Mouse (Mus musculus) lung, postnatal 10 days (tissue): ENCODE measurements around the gene Scgb1b15.
"Not testable (repeated sequence)": the region's sequence is repeated elsewhere in the genome, so short reads cannot be mapped to it uniquely, and the experiment has no call there.

Source experiments
- DNase-seq: peaks from one replicate; pipeline ENCODE4 v3.0.0; 2021

Gene Scgb1b15

GRCm38 (mm10) chr7:32836254-32836653 lies at the start of gene Scgb1b15:
Gene Scgb1b15, plus strand, starts transcription at chr7:32836554.
- not testable (repeated sequence) for DNase-seq

GRCm38 (mm10) chr7:32829562-32829961 lies 6.8 kb upstream of the Scgb1b15 start, which contains the start of gene Scgb2b15:
Gene Scgb2b15, minus strand, starts transcription at chr7:32829662.
- DNase-seq: not testable (repeated sequence)
